ENCODE assay signal across 20 mouse cellular contexts in genomic region chr13:70674998-70675397, GRCm38 (mm10). TPM values are rescaled to one million over a fixed set of nuclear protein-coding genes. Genes with fewer than 3 reads are reported as not detected.
DNase-seq lines count a peak whose midpoint lies in the region; ATAC-seq lines count a peak whose summit lies in the region.
"Had no signal": no experiment of that assay in that cellular context is flagged by ENCODE, and none has a peak within 500 bp of the region (broad histone marks: within the 10 kb centered on the region; RNA-seq: fewer than 3 reads in every experiment).

No protein-coding gene starts in this region.

- ATAC-seq in erythroblast, adult 5-6 weeks (replicated peaks; ENCODE audit: low FRiP score, poor library complexity, severe bottlenecking): no peak
- ATAC-seq: activated CD4-positive, CD25-positive, alpha-beta regulatory T cell, adult 4 months; forebrain, embryonic 13.5 days; inflammation-experienced regulatory T-cells, adult 6 months had no signal

- peak; percentile 13 to 20 for DNase-seq in cerebellum, postnatal 10 days
- DNase-seq in cerebellum, adult 11 months: no peak
- DNase-seq in layer of hippocampus, adult 11-12 months (ENCODE audit: low spot score): peak; percentile 35
- DNase-seq in layer of hippocampus, postnatal 14 days (ENCODE audit: low spot score in 2 of 2): no peak
- DNase-seq in right cerebral cortex, adult 18-20 months: peak; percentile 19
- no peak for DNase-seq in right cerebral cortex, postnatal 4 days
- DNase-seq: adrenal gland, adult 8-10 months; cerebellum, adult 9-11 months; gastrocnemius, postnatal 36 days; heart, postnatal 36 days; kidney, adult 18-20 months; kidney, postnatal 4 days; liver, embryonic 13.5 days; lung, adult 2 months; lung, postnatal 14 days; thymus, postnatal 25 days had no signal

RNA-seq across cellular contexts. Expression of gene Ice1, which starts 37.6 kb away (rescaled TPM):
- total RNA-seq in layer of hippocampus, postnatal 14 days (2021): 10 to 100 TPM; 60.6 to 67.0 TPM
- total RNA-seq in erythroblast, adult 5-6 weeks (2015; ENCODE audit: low replicate concordance): 4.2 and 13.4 TPM in 2 replicates
- total RNA-seq in erythroblast, adult 5-6 weeks (2017; ENCODE audit: low replicate concordance): 4.6 and 6.0 TPM in 2 replicates

Comparison
In these comparisons a context has a peak if more than half of its experiments do, and no peak if none do; other contexts are left out.
1. DNase-seq: peak in cerebellum, postnatal 10 days (2 of 2), layer of hippocampus, adult 11-12 months (single experiment) and right cerebral cortex, adult 18-20 months (single experiment); none in cerebellum, adult 11 months (single experiment), layer of hippocampus, postnatal 14 days (0 of 2) and right cerebral cortex, postnatal 4 days (single experiment).
2. RNA of gene Ice1, which starts 37.6 kb away (total RNA-seq): 60.6 to 67.0 TPM in layer of hippocampus, postnatal 14 days; 4.2 to 13.4 TPM in erythroblast, adult 5-6 weeks; every median in the first group is over 4 times any median in the second.